Mouse (Mus musculus) left cerebral cortex, postnatal 36 days (tissue): ENCODE results near the gene Thrsp. TPM values are rescaled to one million over a fixed set of nuclear protein-coding genes. Genes with fewer than 3 reads are reported as not detected.

Experiments
- DNase-seq, 2 experiments: peaks; one replicate each; pipeline ENCODE4 v3.0.0; 2021 to 2022; ENCODE audit warnings: low spot score in 2 of 2, mixed read lengths in 1 of 2
- intact Hi-C: fragments of 180-260 bp; cut with DNase I; formaldehyde crosslinking; loops from one replicate; pipeline ENCODE4 v1.15.1; 2025
- total RNA-seq, 2 experiments: library from RNA; stranded (reverse); gene quantifications; 2 replicates each; pipeline ENCODE4 v1.2.3; 2021

Thrsp gene
- total RNA-seq, 2 experiments from 2014 or later = 18.7 to 23.4 TPM

DNA sequence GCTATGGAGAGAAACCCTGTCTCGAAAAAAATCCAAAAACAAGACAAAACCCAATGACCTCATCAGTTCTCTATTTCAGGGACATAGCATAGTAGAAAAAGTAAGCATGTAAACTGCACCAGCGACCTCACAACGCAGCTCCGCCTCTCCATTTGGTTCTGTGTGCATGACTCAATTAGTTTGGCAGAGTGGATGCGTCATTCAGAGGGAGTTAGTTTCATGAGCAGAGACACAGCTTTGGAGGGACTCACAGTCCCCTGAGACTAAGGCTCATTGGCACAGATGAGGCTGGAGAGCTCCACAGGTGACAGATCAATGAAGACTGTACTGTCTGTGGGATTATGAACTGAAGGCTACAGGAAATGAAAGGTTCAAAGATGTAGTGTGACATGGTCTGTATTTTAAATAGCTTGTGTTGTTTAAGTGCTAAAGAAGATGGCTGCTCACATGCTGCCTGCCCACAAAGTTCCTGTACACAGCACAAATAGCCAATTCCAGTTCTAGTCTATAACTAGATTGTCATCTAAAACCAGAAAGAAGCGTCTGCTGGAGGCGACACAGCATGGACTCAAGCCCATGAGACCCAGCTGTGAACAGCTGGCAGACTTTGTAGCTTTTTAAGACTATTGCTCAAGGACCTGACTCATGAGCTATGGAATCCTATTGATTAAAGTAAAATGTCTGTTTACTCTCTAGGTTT lies 31.3 kb downstream of the Thrsp start:
- peak in 1 of 2 experiments; percentile 39 for DNase-seq
- intact Hi-C loops = no loop called here

DNA sequence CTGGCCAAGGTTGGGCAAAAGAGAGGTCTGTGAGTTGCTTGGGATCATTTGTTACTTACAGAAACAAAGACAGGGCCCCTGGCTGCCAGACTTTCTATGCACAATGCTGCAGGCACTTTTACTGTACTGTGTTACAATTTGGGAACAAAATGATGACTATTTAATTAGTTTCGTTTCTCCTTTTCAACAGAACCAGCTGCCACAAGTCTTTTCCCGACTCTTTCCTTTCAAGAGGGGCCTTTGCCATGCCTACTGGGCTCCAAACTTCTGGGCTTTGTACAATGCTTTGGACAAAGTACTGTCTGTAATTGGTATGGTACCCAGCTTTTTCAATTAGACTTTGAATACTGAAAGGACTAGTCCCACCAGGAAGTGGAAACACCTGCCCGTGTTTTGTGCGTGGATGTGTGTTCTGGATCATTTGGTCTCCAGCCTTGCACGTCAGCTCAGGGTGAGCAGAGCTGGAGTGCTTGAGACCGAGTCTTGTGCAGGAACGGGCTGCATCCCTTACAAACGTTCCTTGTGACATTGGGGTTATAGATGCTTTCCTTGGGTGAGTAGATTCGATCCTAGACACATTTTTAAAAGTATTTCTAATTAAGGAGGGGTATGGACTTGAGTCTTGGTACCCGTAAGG lies 33.9 kb downstream of the Thrsp start:
- intact Hi-C loops = no loop called here
- no peak for DNase-seq

DNA sequence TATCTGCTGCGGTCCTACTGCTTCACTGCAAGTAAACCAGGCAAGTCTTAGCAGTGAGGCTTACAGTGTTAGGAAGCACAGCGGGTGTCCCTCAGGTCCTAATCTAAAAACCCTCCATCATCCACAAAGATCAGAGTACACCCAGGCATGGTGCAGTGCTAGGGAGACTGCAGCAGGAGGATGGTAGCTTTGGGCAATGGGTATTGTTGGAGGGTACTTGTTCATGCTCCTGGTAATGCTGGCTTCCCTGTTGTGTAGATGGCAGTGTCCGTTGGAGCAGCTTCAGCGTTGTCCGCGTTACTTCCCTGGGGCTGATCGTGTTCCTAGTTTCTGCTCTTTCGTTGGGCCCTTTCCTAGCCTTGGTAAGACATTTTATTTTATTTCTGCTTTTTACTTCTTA lies 34.9 kb downstream of the Thrsp start:
- DNase-seq = no peak
- intact Hi-C loops = no loop called here

DNA sequence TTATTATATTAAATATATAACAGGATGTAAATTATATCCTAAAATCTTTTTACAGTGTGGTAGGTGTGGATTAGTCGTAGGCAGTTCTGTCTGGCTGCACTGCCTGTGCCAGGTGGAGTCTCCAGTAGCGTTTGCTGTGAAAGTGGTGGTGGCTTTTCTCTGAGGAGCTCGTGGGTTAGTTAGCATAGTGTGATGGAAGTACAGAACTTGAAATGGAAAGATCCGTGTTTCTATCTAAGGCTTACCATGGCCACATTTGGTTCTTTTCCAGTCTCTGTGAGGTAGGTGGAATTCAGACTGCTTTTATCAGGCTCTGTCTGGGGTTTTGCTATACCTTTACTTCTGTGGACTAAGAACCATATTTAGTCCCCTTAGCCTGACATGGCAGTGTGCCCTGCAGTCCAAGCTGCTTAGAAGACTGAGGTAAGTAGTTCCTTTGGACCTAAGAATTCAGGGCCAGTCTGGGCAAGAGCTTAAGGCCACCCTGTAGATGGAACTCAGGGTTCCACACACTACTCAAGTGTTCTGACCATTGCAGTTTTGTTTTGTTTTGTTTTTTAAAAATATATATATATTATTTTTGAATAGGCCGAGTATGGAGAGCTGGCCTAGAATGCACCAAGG lies 36.9 kb downstream of the Thrsp start:
- intact Hi-C loops = no loop called here
- no peak for DNase-seq

DNA sequence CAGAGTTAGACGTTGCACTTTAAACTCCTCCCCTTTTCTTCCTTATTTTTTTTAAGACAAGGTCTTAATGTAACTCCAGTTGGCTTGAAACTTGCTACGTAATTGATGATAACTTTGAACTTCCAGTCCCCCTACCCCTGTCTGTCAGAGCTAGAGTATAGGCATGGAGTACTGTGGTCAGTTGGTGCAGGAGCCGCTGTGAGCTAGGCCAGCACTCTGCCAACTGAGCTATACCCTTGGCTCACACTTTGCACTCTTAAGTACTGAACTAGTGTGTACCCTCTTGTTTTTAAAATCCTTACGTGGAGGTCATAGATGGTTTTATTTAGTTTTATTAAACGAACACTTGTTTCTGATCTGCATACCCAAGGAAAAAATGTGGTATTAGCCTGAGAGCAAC lies 38.2 kb downstream of the Thrsp start:
- DNase-seq = no peak
- intact Hi-C loops = no loop called here

DNA sequence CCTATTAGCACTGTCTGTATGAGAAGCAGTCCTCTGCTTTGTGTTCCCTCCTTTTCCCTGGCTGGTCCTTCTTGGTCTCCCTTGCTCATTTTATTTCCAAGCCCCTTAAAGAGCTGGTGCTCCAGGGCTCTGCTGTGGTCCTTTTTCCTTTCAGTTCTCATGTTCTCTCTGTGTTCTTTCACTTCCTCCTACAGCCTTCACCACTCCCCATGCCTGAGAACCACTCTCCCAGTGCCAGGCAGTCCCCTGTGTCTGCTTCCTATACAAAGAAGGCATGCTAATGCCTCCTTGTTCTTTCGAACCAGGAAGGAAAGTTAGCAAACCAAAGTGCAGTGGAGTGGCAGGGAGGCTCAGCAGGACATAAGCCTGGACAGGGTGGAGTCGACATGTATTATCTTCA lies 41.6 kb downstream of the Thrsp start:
- DNase-seq = no peak
- intact Hi-C loops = no loop called here

DNA sequence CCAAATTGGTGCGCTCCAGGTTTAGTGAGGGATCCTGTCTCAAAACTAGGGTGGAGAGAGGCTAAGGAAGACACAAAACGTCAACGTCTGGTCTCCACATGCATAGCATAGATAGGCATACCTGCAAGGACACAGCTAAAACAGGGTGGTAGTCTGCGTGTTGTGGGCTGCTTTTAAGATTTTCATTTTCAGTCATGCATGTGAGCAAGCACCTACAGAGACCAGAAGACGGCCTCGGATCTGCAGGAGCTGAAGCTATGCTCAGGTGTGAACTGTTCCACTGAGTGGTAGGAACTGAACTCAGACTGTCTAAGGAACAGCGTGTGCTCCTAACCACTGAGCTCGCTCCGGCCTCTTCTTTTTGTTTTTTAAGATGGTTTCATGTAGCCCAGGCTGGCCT lies 42.4 kb downstream of the Thrsp start:
- intact Hi-C loops = no loop called here
- no peak for DNase-seq

DNA sequence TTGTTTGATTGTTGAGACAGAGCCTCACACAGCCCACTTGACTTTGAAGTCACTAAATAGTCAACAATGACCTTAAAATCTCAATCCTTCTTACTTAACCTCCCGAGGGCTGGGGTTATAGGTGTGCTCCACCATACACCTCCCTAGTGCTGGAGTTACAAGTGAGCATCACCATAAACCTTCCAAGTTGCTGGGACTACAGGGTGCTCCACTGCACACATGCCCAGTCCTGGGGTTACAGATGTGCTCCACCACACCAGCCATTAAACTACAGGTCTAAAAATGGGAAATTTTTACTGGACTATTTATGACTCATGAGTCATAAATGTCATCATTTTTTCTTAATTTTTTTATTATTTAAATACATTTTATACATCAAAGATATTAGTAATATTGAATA lies 51.6 kb downstream of the Thrsp start:
- DNase-seq = no peak
- intact Hi-C loops = no loop called here

Other genes starting within 250 kb of the Thrsp start
- 10 to 100 TPM; 16.7 to 19.3 TPM for gene Usp35, start 85.7 kb downstream of the Thrsp start, total RNA-seq
- 10 to 100 TPM; 12.9 to 13.5 TPM for gene Kctd21, start 85.4 kb downstream of the Thrsp start, total RNA-seq
- 10 to 100 TPM in 1 of 2 experiments, 1 to 10 TPM in 1; 7.9 to 11.8 TPM for gene Alg8, start 46.1 kb downstream of the Thrsp start, total RNA-seq
- gene Ndufc2, start 17.7 kb downstream of the Thrsp start, total RNA-seq = 100 to 1,000 TPM; 202 to 220 TPM
- gene Kctd14, start 33.6 kb upstream of the Thrsp start, total RNA-seq = 1 to 10 TPM; 3.2 to 3.6 TPM
- 10 to 100 TPM; 28.5 to 32.6 TPM for gene Ints4, start 63.2 kb upstream of the Thrsp start, total RNA-seq
- 10 to 100 TPM; 32.4 to 35.4 TPM for gene Aamdc, start 161.8 kb upstream of the Thrsp start, total RNA-seq
- 10 to 100 TPM; 40.6 to 50.6 TPM for gene Rsf1, start 162.2 kb upstream of the Thrsp start, total RNA-seq